Mouse (Mus musculus): ENCODE results near the gene Nell1.
A peak's percentile ranks its signal among the peaks of the same experiment; 100 is the strongest.

Gene Nell1

GRCm38 (mm10) chr7:50053704-50054103 lies 79.0 kb downstream of the Nell1 start:
- no peak for DNase-seq

- DNase-seq: peak; percentile 8
These were observed 119.8 kb downstream of the Nell1 start for GRCm38 (mm10) chr7:50094461-50094860.

- DNase-seq: no peak
These were observed 131.1 kb downstream of the Nell1 start for GRCm38 (mm10) chr7:50105612-50106321.

- DNase-seq: no peak
These were observed 132.6 kb downstream of the Nell1 start for GRCm38 (mm10) chr7:50107261-50107660.

- DNase-seq: no peak
These were observed 143.7 kb downstream of the Nell1 start for GRCm38 (mm10) chr7:50118348-50118747.

GRCm38 (mm10) chr7:50137706-50138105 lies 163.0 kb downstream of the Nell1 start:
- no peak for DNase-seq

- no peak for DNase-seq
These were observed 174.7 kb downstream of the Nell1 start for GRCm38 (mm10) chr7:50149326-50149725.

GRCm38 (mm10) chr7:50150838-50151237 lies 176.2 kb downstream of the Nell1 start:
- no peak for DNase-seq

- no peak for DNase-seq
These were observed 179.0 kb downstream of the Nell1 start for GRCm38 (mm10) chr7:50153618-50154017.

GRCm38 (mm10) chr7:50162602-50163001 lies 187.9 kb downstream of the Nell1 start:
- no peak for DNase-seq

- DNase-seq: no peak
These were observed 194.1 kb downstream of the Nell1 start for GRCm38 (mm10) chr7:50168778-50169177.

- DNase-seq: no peak
These were observed 211.6 kb downstream of the Nell1 start for GRCm38 (mm10) chr7:50186306-50186705.

GRCm38 (mm10) chr7:50193955-50194354 lies 219.3 kb downstream of the Nell1 start:
- DNase-seq: no peak

- no peak for DNase-seq
These were observed 220.5 kb downstream of the Nell1 start for GRCm38 (mm10) chr7:50195080-50195611.

GRCm38 (mm10) chr7:50205268-50205667 lies 230.6 kb downstream of the Nell1 start:
- DNase-seq: no peak

- no peak for DNase-seq
These were observed 236.1 kb downstream of the Nell1 start for GRCm38 (mm10) chr7:50210678-50211251.

- DNase-seq: no peak
These were observed 247.2 kb downstream of the Nell1 start for GRCm38 (mm10) chr7:50221849-50222248.

- DNase-seq: no peak
These were observed 252.0 kb downstream of the Nell1 start for GRCm38 (mm10) chr7:50226621-50227020.

GRCm38 (mm10) chr7:50228273-50228672 lies 253.6 kb downstream of the Nell1 start:
- DNase-seq: no peak

GRCm38 (mm10) chr7:50241213-50241612 lies 266.5 kb downstream of the Nell1 start:
- no peak for DNase-seq

GRCm38 (mm10) chr7:50241634-50242273 lies 267.1 kb downstream of the Nell1 start:
- peak; percentile 87 for DNase-seq

GRCm38 (mm10) chr7:50253166-50253565 lies 278.5 kb downstream of the Nell1 start:
- no peak for DNase-seq

- DNase-seq: no peak
These were observed 285.4 kb downstream of the Nell1 start for GRCm38 (mm10) chr7:50260016-50260415.

- DNase-seq: no peak
These were observed 320.8 kb downstream of the Nell1 start for GRCm38 (mm10) chr7:50295508-50295907.
